Mouse (Mus musculus) right cerebral cortex, postnatal 10 days (tissue): ENCODE data around the gene Adamtsl4.
A peak's percentile ranks its signal among the peaks of the same experiment; 100 is the strongest.

Experiments used
- DNase-seq, 2 experiments: peaks; one replicate each; pipeline ENCODE4 v3.0.0; 2021; ENCODE audit warnings: low spot score in 2 of 2

Adamtsl4 gene

DNA sequence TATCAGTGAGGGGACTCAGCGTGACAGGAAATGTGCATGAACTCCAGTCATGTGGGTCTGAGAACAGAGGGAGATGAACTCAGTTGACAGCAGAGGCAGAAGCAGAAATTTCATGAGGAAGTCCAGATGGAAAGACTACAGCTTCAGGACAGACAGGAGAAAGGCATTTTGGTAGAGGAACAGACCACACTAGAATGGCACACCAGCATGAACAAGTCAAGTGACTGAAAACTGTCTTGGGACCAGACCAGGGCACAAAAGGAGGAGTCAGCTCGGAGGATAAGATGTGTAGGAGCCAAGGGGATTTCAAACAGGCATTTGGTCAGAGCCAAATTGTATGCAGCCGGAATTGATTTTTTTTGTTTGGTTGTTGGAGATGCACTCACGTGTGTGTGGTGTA, 52.1 kb downstream of the Adamtsl4 start:
- DNase-seq: no peak

DNA sequence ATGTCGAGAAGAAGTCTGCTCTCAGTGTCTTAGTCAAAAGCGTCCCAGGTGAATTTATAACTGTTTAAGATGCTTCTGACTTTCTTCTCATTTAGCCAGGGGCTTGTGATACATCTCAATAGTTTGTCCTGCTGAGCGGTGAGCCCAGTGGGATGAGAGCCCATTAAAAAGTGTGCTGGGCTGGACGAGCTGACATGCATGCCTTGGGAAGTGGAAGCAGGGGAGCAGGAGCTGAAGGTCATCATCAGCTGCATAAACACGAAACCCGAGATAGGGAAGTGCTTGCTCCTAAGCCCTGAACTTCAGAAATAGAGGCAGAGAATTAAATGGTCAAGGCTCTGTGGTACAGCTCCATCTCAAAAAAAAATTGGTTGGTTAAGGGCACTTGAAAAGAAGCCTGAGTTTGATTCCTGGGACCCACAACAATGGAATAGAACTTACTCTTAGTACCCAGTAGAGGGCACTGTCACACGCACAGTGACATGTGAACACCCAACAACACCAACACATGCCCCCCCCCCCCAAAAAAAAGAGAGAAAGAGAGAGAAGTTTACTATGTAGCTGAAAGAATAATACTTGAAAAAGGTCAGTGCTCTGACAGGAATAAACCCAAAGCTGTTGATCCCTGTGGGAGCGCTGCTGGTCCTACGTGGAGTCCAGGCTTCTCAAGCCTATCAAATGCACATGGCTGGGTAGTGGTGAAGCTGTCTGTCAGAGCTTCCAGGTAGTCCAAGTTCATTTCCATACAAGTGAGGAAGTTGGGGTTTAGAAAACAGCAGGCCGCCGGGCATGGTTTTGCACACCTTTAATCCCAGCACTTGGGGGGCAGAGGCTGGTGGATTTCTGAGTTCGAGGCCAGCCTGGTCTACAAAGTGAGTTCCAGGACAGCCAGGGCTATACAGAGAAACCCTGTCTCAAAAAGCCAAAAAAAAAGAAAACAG, 54.8 kb downstream of the Adamtsl4 start:
- no peak for DNase-seq

DNA sequence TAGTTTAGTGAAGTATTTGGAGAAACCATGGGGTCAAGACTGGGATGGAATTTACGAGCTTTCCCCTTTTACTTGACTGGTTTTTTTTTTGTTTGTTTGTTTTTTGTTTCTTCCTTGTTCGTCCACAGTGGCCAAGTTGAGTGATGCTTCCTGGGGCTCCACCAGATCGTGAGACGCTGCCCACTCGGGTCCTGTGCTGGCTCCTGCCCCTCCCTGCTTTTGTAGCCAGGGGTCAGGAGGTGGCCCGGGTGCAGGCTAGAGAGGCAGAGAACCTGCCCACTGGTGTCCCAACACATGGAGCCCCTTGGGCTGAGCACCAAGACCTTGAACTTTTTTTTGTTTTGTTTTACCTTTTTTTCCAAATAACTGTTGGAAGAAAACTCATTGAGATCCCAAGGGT, 56.4 kb downstream of the Adamtsl4 start:
- DNase-seq: no peak

DNA sequence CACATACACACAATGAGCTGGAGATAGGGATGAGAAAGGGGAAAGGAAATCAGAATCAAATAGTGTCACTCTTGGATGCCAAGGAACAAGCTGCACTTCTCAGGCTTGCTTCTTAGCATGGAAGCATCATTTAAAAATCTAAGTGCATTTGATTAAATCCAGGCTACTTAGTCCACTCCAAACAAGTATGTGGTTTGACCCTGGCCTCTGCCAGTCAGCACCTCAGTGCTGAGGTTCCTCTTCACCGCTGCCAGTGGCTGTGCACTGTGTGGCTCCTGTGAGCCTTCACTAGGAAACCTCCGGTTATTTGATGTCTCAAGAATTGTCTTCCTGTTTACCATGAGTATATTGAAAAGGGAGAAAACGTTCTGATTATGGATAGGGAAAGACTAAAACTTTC, 56.9 kb downstream of the Adamtsl4 start:
- DNase-seq: no peak

DNA sequence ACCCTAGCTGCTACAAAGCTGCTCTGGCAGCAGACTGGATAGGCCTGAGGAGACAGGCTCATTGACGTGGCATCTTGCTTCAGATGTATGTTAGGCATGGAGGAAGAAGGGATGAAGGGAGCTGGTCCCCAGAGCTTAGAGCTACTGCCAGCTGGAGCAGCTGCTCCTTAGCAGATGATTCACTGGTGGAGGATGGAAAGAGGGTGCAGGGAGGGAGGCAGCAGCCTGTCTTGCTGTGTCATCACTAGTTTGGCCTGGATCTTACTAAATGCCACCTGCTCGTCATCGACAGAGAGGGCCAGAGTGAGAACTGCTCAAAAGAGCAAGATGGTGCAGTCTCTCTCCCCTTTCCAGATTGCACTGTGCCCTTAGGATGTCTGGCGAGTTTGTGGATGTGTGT, 58.0 kb downstream of the Adamtsl4 start:
- DNase-seq: peak; percentile 66 to 72

DNA sequence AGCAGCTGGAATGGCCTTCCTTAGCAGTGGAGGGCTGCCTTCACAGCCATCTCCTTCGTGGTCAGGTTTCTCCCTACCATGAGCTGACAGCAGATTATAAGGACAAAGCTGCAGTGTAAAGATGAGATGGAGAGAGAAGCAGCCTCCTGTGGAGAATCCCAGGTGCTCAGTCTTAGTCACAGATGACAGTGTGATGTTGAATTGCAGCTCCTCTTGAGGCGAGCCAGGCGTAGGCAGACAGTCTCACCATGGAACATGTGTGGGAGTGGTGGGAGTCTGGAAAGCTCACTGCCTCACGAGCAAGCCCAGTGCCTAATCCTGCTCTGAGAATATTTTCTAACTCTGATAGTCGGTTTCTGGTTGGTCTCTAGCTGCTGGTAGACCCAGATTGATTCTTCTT, 60.0 kb downstream of the Adamtsl4 start:
- DNase-seq: peak; percentile 73 to 76
